In genomic region chr2:103420650-103421507, GRCm38 (mm10) we compare ENCODE assay signal across 24 mouse cellular contexts. TPM values are rescaled to one million over a fixed set of nuclear protein-coding genes. Genes with fewer than 3 reads are reported as not detected.
DNase-seq lines count a peak whose midpoint lies in the region; ATAC-seq and TF ChIP-seq lines count a peak whose summit lies in the region.
"Had no signal": no experiment of that assay in that cellular context is flagged by ENCODE, and none has a peak within 500 bp of the region (broad histone marks: within the 10 kb centered on the region; RNA-seq: fewer than 3 reads in every experiment).

No protein-coding gene starts in this region.

- no peak for TF ChIP-seq POLR2A in limb, embryonic 14.5 days (IDR thresholded peaks at IDR 0.05; ENCODE audit: borderline replicate concordance, extremely low read depth, insufficient read depth, insufficient read length)

- no peak for TF ChIP-seq CTCF in midbrain, postnatal 0 days (IDR thresholded peaks at IDR 0.05)

- ATAC-seq in limb, embryonic 14.5 days (ENCODE audit: low FRiP score, low read depth) = no peak
- no peak for ATAC-seq in midbrain, postnatal 0 days (ENCODE audit: low FRiP score)
- ATAC-seq: activated CD4-positive, CD25-positive, alpha-beta regulatory T cell, adult 4 months; intestine, embryonic 15.5 days; Patski had no signal

- no peak overlapping the region for H3K4me2 ChIP-seq in limb, embryonic 14.5 days (replicated peaks; ENCODE audit: low read depth, low read length, severe bottlenecking)
- H3K4me2 ChIP-seq in midbrain, postnatal 0 days (ENCODE audit: low read depth, low read length, poor library complexity, severe bottlenecking) = no peak overlapping the region
- H3K4me2 ChIP-seq: embryonic facial prominence, embryonic 13.5 days; intestine, embryonic 15.5 days; limb, embryonic 13.5 days; liver, embryonic 15.5 days had no signal

- no peak overlapping the region for H3K9ac ChIP-seq in limb, embryonic 14.5 days (ENCODE audit: low read depth, low read length, severe bottlenecking)
- no peak overlapping the region for H3K9ac ChIP-seq in midbrain, postnatal 0 days (replicated peaks; ENCODE audit: low read length, poor library complexity, severe bottlenecking)
- H3K9ac ChIP-seq: embryonic facial prominence, embryonic 13.5 days; intestine, embryonic 15.5 days; limb, embryonic 13.5 days; liver, embryonic 15.5 days had no signal

- H3K9me3 ChIP-seq in limb, embryonic 14.5 days (ENCODE audit: control insufficient read depth, low read length) = no peaks in the 10 kb centered on the region
- no peaks in the 10 kb centered on the region for H3K9me3 ChIP-seq in limb, embryonic 10.5 days (replicated peaks)
- no peaks in the 10 kb centered on the region for H3K9me3 ChIP-seq in midbrain, postnatal 0 days (ENCODE audit: low read length)
- H3K9me3 ChIP-seq: embryonic facial prominence, embryonic 13.5 days; heart, embryonic 10.5 days; intestine, embryonic 15.5 days; limb, embryonic 13.5 days; liver, embryonic 15.5 days; megakaryocyte, embryonic 14.5 days had no signal

- no peaks in the 10 kb centered on the region for H3K36me3 ChIP-seq in limb, embryonic 14.5 days (ENCODE audit: control insufficient read depth, insufficient read depth, low read length)
- no peaks in the 10 kb centered on the region for H3K36me3 ChIP-seq in limb, embryonic 10.5 days
- H3K36me3 ChIP-seq in midbrain, postnatal 0 days (ENCODE audit: insufficient read depth, low read length) = no peaks in the 10 kb centered on the region
- H3K36me3 ChIP-seq: embryonic facial prominence, embryonic 13.5 days; heart, embryonic 10.5 days; intestine, embryonic 15.5 days; limb, embryonic 13.5 days; liver, embryonic 15.5 days had no signal

- WGBS in limb, embryonic 14.5 days = 48% methylated on average over 15 of the region's 15 CpGs
- 47% methylated on average over 15 of the region's 15 CpGs for WGBS in limb, embryonic 10.5 days
- 66% methylated on average over 15 of the region's 15 CpGs for WGBS in midbrain, postnatal 0 days

- peak; percentile 26 for DNase-seq in heart, postnatal 4 days
- no peak for DNase-seq in heart, adult 11 months
- DNase-seq in limb, embryonic 14.5 days (ENCODE audit: low spot score) = peak; percentile 23
- no peak for DNase-seq in limb, embryonic 10.5 days (ENCODE audit: low spot score)
- DNase-seq in retina, postnatal 1 day = peak; percentile 56
- DNase-seq in retina, embryonic 14.5 days (ENCODE audit: low spot score) = no peak
- peak; percentile 28 for DNase-seq in midbrain, postnatal 0 days (ENCODE audit: low spot score)
- DNase-seq in natural killer cell, adult 2 months (ENCODE audit: low spot score in 2 of 2) = no peak
- DNase-seq: adrenal gland, postnatal 25 days; cerebellum, adult 2 months; gastrocnemius, postnatal 14 days; heart, postnatal 14 days; kidney, postnatal 25 days; right cerebral cortex, postnatal 25 days; thymus, postnatal 14 days had no signal

- no peaks in the 10 kb centered on the region for H3K4me1 ChIP-seq in limb, embryonic 14.5 days (ENCODE audit: control insufficient read depth, insufficient read depth, low read length)
- H3K4me1 ChIP-seq in limb, embryonic 10.5 days = peaks cover 12% of the 10 kb centered on the region; the same call in 1 of the 2 replicates
- H3K4me1 ChIP-seq in midbrain, postnatal 0 days (ENCODE audit: insufficient read depth, low read length) = peaks cover 7% of the 10 kb centered on the region; the same call in 1 of the 2 replicates
- H3K4me1 ChIP-seq: limb, embryonic 13.5 days; liver, embryonic 15.5 days; megakaryocyte, embryonic 14.5 days had no signal

- H3K4me3 ChIP-seq in limb, embryonic 14.5 days (replicated peaks; ENCODE audit: low read length) = no peak overlapping the region
- H3K4me3 ChIP-seq in limb, embryonic 10.5 days = no peak overlapping the region
- no peak overlapping the region for H3K4me3 ChIP-seq in midbrain, postnatal 0 days (ENCODE audit: low read depth, low read length)
- H3K4me3 ChIP-seq: embryonic facial prominence, embryonic 13.5 days; heart, embryonic 10.5 days; intestine, embryonic 15.5 days; limb, embryonic 13.5 days; liver, embryonic 15.5 days; megakaryocyte, embryonic 14.5 days had no signal

- H3K27me3 ChIP-seq in limb, embryonic 14.5 days (ENCODE audit: control insufficient read depth, insufficient read depth, low read length) = no peaks in the 10 kb centered on the region
- H3K27me3 ChIP-seq in limb, embryonic 10.5 days (ENCODE audit: low read depth, poor library complexity, severe bottlenecking) = no peaks in the 10 kb centered on the region
- H3K27me3 ChIP-seq in midbrain, postnatal 0 days (ENCODE audit: insufficient read depth, low read length) = no peaks in the 10 kb centered on the region
- H3K27me3 ChIP-seq: embryonic facial prominence, embryonic 13.5 days; intestine, embryonic 15.5 days; limb, embryonic 13.5 days; liver, embryonic 15.5 days; Patski had no signal

- H3K27ac ChIP-seq in limb, embryonic 14.5 days (replicated peaks; ENCODE audit: low read depth, low read length) = no peak overlapping the region
- no peak overlapping the region for H3K27ac ChIP-seq in limb, embryonic 10.5 days
- H3K27ac ChIP-seq in midbrain, postnatal 0 days (ENCODE audit: low read depth, low read length) = no peak overlapping the region
- H3K27ac ChIP-seq: embryonic facial prominence, embryonic 13.5 days; heart, embryonic 10.5 days; intestine, embryonic 15.5 days; limb, embryonic 13.5 days; liver, embryonic 15.5 days had no signal

RNA-seq across cellular contexts. Expression of gene Elf5, which starts 9.4 kb away (rescaled TPM):
- not detected for total RNA-seq in heart, postnatal 4 days (2021)
- polyA plus RNA-seq in limb, embryonic 14.5 days (2012; rRNA removed) = 2.0 TPM in 2 replicates
- 0.41 and 0.75 TPM in 2 replicates for polyA plus RNA-seq in limb, embryonic 14.5 days (2014; fragmentation: Nextera tagmentation; extraction: Ambion mirVana)
- 0.23 TPM in 1 of 2 replicates, not detected in the other for polyA plus RNA-seq in limb, embryonic 10.5 days (2016; fragmentation: Nextera tagmentation; extraction: Ambion mirVana)
- total RNA-seq in midbrain, postnatal 0 days (2014; rRNA removed) = 1.3 TPM in 1 of 2 replicates, not detected in the other
- 0.10 TPM in 1 of 2 replicates, not detected in the other for polyA plus RNA-seq in midbrain, postnatal 0 days (2015; fragmentation: Nextera tagmentation; extraction: Ambion mirVana)
- total RNA-seq: adrenal gland, postnatal 25 days; common myeloid progenitor, adult 5-6 weeks; gastrocnemius, postnatal 14 days; heart, postnatal 14 days had no signal
- polyA plus RNA-seq: activated CD4-positive, CD25-positive, alpha-beta regulatory T cell, adult 4 months; heart, embryonic 10.5 days; Patski had no signal

Comparison
In these comparisons a context has a peak if more than half of its experiments do, and no peak if none do; other contexts are left out.
1. DNase-seq: peak in heart, postnatal 4 days (single experiment), limb, embryonic 14.5 days (single experiment), retina, postnatal 1 day (single experiment) and midbrain, postnatal 0 days (single experiment); none in heart, adult 11 months (single experiment), limb, embryonic 10.5 days (single experiment), retina, embryonic 14.5 days (single experiment) and natural killer cell, adult 2 months (0 of 2).